Mouse (Mus musculus) gastrocnemius, postnatal 4 days (tissue): ENCODE measurements around the gene Mn1. TPM values are rescaled to one million over a fixed set of nuclear protein-coding genes. Genes with fewer than 3 reads are reported as not detected.

Experiments used
- DNase-seq, 2 experiments: peaks; one replicate each; pipeline ENCODE4 v3.0.0; 2021 to 2022; ENCODE audit warnings: low spot score in 2 of 2, mixed read lengths in 2 of 2
- long read RNA-seq, 2 experiments: library from polyadenylated mRNA; stranded (forward); transcript quantifications; one replicate each; pipeline ENCODE4 v2.0.0; 2021
- total RNA-seq, 2 experiments: library from RNA; stranded (reverse); gene quantifications; 2 replicates each; pipeline ENCODE4 v1.2.3; 2021

Gene Mn1
- 10 to 100 TPM; 24.4 to 27.4 TPM for total RNA-seq
- long read RNA-seq, experiment 1, full-length matches to known transcripts = 7 of 9 reads
- long read RNA-seq, experiment 1, partial matches to known transcripts = 0 of 9 reads
- long read RNA-seq, experiment 1, other reads (novel, unspliced or antisense) = 2 of 9 reads
- long read RNA-seq, experiment 2, full-length matches to known transcripts = 5 of 9 reads
- long read RNA-seq, experiment 2, partial matches to known transcripts = 4 of 9 reads
- long read RNA-seq, experiment 2, other reads (novel, unspliced or antisense) = 0 of 9 reads

- DNase-seq = peak; percentile 83 to 87
Observed at GRCm38 (mm10) chr5:111416591-111417374, at the start of gene Mn1. Mn1 (plus strand) TSS chr5:111417362.

DNA sequence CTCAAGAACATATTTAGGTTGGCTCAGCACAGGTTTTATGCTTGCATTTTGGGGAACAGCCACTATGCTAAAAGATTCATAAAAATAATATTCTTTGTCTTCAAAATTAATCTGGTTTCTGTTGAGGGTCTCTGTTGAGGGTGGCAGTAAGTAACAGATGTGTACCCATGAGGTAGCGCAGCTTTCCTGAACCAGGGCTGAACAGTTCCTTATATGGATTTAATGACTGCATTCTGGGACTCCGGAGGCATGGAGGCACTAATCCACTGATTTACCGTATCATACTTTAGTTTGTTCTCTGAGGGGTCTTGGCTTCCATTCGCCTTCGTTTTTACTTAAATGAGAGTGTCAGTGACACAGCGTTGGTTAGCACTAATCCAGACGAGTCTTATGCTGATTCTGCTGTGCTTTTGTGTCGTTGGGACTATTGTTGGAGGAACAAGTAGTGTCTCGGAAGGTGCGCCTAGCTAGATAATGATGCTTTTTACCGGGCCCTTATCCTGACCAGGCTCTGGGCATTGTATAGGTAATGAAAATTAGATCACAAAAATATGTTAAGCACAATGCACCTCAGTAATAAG, 49.1 kb upstream of the Mn1 start:
- no peak for DNase-seq

DNA sequence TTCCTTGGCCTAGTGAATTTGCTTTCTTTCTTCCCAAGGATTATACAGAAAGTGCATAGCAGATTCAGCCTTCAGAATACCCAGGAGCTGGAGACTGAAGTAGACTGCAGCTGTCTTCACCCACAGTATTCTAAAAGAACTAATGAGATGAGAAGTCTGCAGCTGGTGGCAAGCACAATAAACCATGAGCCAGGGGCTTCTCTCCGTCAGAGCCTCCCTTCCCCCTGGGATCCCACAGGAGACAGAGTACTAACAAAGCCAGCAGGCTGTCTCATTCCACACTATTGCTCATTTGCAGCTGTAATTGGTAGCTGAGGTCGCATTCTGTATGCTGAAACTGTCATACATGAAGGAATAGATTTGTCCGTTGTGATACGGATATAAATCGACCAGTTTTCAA, 48.6 kb upstream of the Mn1 start:
- no peak for DNase-seq

GRCm38 (mm10) chr5:111375616-111376015, 41.5 kb upstream of the Mn1 start:
- no peak for DNase-seq

DNA sequence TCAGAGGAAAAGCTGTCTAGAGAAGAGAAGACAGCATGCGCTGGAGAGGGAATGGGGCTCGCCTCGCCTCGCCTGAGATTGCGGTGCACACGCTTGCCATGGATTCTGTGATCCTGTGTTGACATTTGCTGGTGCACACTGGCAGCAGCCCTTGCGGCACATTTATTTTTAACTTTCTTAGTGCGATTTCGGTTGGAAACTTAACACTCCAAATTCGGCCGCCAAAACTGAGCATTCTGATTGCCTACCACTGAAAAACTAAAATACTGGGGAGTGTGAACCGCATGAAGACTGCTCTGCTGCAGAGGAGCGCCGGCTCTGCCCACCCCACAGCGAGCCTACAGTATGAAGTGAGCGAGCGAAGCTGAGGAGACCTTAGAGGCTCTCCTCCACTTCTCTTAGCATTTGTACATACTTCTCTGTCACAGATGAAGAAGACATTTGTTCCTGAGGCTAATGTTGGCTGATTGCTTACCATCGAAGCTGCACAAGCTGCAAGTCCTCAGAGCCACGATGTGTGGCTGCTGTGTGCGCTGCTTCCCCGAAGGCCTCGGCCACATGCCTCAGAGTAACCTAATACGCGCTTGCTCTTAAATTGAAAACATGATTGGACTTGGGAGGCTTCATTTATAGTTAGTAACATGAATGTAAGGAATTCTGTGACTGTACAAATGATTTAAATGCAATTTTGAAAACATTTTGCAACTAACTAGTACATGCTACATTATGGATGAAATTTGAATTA, 40.7 kb upstream of the Mn1 start:
- DNase-seq = no peak

DNA sequence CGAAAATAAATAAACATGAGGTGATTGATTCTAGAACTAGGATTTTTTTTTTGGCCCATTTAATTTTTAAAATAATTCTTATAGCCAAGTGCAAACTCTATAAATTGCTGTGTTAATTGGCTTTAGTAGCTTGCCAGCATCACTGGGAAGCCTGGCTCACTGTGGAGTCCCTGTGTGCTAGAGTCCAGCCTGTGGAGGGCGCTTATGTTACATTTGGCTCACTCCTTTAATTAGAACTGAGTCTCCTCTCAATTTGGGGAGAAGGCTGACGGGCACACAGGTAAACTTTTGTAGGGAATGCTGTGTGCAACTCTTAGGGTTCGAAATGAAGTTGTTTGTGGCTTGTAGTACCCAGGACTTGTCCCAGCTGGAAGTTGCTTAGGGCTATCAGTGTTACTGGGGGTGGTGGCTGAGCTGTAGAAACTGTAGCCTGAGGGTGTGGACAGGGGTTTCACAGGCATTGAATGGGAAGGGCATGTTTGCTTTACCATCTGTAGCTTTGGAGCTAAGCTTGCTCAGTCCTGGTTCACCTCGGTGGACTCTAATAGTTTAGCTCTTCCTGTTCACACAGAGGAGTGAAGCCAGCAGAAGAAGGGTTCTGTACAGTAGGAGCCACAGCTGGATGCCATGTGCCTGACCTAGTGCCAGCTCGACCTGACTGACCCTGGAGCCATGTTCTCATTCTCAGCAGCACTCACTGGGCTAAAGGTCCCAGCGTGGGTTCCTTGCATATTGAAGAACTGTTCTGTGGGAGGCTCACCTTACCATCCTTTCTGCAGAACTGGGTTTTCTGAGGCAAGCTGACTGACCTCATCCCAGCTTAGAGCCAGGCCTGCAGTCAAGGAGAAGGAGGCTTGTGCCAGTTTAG, 38.8 kb upstream of the Mn1 start:
- DNase-seq = no peak

DNA sequence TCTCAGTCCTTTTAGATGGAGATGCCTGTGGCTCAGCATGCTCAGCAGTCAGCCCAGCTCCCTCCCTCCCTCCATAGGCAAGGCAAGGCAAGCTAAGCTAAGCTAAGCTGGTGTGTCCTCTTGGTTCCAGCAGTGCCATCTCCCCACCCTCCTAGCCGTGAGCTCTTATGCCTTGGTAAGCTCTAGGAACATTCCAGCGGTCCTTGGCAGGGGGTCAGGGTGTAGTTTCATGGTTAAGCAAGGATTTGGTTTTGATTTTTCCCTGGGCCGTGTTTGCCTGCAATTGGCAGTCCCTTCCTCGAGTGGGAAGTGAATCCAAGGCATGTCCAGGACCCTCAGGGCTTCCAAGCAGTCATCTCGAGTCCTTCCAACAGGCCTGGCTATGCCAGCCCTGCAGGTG, 33.8 kb upstream of the Mn1 start:
- no peak for DNase-seq

DNA sequence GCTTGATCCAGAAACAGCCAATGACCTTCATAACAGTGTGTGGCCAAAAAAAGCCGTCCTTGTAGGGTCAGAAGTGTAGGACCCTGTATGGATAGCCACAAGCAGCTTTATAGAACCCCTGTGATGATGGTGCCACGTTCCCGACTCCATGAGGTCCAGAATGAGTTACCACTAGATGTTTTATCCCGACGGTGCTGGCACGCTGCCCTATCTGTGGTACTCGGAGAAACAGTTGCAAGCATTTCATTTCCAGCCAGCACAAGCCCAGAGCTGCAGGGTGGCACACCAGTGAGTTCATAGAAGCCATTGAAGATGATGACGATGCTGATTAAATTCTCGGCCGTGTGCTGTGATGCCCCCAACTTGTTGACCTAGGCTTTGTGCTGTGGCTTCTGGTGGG, 26.3 kb upstream of the Mn1 start:
- no peak for DNase-seq

- no peak for DNase-seq
Observed at GRCm38 (mm10) chr5:111391485-111391884, 25.7 kb upstream of the Mn1 start.

DNA sequence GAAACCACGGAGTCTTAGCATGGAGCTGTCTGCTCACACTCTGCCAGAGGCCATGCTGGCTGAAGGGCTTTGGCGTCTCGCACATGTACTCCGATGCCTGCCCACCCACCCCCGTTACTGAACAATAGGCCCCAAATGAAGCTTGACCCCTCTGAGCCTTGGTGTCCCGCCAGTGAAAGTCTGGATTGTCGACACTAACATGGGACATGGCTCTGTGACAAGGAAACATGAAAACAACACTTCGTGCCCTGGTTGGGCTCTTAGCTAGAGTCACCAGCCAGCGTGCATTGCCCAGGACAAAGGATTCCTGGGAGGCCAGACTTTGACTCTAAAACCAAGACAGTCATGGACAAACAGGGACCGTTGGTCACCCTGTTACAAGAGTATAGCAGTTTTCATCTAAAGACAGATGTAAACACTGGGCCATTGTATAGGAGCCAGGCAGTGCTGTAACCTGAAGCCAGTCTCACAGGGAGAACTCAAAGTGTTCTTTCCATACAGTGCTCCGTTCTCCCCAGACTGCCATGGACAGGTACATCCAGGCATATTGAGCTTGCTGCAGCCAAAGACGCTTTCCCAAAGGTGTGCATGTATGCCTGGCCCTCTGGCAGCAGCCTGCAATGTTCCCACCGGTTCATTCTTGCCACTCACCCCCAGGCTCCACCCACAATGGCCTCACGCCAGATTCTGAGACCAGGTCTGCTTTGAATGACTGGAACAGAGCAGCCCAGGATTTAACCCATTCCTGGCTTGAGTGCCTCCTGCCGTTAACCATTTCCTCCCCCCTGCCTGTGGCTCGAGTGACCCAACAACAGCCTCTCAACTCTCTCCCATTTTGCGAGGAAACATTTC, 23.6 kb upstream of the Mn1 start:
- peak; percentile 57 to 69 for DNase-seq

GRCm38 (mm10) chr5:111394198-111395053, 22.7 kb upstream of the Mn1 start:
- peak in 1 of 2 experiments; percentile 42 for DNase-seq

- no peak for DNase-seq
Observed at GRCm38 (mm10) chr5:111395771-111396170, 21.4 kb upstream of the Mn1 start.

DNA sequence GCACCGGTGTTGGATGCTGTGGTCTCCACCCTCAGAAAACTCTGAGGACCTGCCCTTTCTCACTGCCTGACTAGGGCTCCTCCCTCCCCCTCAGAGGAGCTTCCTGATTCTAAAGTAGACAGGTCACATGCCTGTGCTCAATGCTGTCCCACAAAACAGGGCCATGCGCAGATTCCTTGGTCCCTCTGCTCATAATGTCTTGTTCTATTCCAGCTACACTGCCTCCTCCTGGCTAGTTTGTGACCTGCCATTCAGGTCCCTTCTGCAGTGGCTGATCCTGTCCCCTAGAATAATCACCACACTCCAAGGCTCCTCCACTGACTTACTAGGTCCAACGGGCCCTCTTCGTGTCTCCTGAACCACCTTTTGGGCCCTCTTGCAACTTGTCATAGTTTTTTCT, 21.0 kb upstream of the Mn1 start:
- no peak for DNase-seq

DNA sequence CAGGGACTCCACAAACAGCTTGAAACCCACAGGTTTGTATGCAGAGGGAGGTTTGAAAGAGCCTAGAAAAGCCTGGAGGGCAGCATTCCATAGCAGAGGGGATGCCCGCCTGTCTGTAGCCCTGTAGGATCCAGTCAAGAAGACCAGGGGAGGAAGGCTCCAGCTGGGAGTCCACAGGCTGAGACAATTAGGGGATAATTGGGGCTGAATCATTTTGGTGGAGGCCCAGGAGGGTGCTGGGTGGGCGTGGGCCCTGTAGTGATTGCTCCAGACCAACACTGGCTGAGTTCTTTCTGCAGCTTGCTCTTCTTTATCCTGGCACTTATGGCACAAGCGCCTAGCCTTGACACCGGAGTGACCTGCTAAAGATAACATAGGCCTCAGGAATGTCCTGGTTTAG, 18.7 kb upstream of the Mn1 start:
- no peak for DNase-seq

DNA sequence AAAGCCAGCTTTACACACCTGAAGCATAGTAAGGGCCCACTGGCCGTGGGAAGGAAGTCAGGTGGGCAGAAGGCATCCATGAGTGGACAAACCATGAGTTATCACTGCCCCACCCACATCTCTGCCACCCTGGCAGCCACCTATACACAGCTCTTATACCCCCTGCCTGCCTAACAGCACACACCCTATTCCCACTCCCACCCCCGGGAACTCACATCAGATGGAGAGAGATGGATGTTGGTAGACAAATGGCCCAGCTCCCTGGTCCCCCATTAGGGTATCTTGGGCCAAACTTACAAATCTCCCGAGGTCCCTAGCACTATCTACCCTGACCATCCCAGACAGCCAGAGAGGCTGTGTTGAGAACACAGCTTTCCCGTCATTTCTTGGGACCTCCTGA, 17.9 kb upstream of the Mn1 start:
- DNase-seq = no peak

DNA sequence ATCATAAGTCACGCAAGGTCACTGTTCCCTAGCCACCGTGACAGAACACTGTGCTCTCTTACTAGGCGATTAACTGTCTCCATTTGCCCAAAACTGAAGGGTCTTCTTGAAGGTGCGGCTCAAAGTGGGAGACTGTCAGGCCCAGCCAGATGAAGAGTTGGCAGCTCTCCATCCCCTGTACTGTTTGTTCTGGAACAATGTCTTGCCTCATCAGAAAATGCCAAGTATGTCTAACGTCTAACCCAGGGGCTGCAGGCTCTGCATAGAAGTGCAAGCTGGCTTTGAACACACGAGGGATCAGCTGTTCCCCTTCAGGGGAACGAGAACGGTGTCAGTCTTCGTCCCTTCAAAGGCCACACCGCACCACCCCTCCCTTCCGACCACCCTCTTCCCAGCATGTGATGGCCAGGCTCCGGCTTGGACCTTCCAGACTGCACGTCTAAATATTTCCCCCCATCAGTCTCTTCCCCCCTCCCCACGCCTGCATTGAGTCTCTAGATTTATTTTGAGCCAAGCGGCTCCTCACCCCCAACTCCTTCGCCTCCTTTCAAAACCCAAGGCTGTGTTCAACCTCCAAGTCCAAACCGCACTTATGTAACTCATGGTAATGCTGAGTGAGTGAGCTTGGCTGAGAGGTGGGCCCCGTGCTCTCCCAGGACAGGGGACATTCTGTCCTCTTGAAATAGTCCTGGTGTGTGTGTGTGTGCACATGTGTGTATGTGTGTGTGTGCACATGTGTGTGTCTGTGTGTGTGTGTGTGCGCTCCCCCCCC, 15.1 kb upstream of the Mn1 start:
- no peak for DNase-seq

- no peak for DNase-seq
Observed at GRCm38 (mm10) chr5:111402651-111402996, 14.5 kb upstream of the Mn1 start.

DNA sequence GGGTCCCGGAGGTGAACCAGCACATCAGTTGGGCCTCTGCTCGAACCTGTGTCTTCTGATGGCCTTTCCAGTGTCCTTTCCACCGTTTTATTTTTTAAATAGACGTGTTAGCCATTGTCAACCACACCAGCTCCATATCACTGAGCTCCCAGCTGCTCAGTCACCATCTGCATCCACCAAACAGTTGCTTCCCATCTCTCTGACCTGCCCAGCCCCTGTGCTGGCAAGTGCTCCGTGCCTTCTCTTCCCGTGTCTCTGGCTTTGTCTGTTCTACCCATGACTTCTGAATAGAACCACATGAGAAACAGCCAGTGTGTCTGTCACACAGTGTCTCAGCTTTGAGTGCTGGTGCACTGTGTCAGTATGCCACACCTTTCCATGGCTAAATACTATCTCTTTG, 12.4 kb upstream of the Mn1 start:
- DNase-seq = no peak
